Mouse (Mus musculus) lung, postnatal 10 days (tissue): Measurements from ENCODE around the gene Morc2b.
"Not testable (repeated sequence)": the region's sequence is repeated elsewhere in the genome, so short reads cannot be mapped to it uniquely, and the experiment has no call there.

ENCODE experiments used
- DNase-seq: peaks from one replicate; pipeline ENCODE4 v3.0.0; 2021

Gene Morc2b

DNA sequence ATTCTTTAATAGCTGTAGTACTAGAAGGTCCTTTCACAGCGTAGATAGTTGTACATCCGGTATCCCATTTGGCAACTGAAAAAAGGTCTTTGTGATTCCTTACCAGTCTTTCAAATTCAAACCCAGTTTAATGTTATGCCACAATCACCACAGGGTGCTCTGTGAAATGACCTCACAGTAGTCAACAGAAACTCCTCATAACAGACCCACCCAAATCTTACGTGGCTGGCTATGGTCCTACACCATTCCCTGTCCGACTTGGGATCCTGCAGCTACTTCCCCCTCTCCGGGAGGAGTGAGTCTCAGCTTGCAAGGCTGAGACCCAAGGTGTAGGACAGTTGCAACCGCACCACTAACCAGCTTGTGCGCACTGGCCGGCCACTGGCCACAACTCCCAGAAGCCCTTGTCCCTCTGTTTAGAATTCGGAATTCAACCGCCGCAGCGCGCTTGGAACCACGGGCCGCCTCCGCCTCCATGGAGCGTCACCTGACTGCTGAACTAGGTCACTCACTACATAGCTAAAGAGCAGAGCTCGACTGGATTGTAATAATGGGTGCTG, at the start of gene Morc2b:
Gene Morc2b (minus strand): TSS at position 423 of the 560 bp plus-strand sequence.
- DNase-seq: no peak

DNA sequence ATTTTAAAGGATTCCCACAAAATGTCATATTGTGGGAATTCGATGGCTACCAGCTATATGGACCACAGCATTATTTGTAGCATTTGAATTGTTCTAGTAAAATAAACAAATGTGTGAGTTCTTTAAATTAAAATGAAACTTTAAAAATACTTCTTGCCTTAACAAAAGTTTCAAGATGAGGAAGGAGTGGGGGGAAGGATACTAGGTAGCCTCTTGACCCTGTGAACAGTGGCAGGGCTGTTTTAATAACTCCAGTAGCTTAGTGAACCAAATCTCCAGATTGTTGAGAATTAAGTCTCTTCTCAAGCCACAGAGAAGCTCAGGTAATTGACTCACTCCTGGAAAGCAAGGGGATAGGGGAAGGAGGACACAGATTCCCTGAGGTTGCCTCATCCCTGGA, 28.7 kb upstream of the Morc2b start, which contains the start of gene Olfr55:
Gene Olfr55 (plus strand): TSS at position 301 of the 400 bp plus-strand sequence.
- DNase-seq: not testable (repeated sequence)

DNA sequence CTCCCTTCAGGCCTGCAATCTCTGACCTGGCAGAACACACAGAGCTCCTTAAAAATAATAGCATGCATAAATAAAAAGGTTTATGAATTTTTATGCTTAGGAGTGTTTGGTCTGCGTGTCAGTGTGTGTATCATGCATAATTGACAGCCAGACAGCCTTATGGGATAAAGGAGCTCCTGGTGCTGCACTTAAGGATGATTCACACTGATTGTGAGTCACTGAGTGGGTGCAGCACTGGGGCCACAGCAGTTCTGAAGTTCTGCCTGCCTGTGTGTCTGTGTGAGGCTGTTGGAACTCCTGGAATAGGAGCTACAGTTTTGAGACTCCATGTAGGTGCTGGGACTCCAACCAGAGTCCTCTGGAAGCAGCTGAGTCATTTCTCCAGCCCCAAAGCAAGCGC, 13.2 kb downstream of the Morc2b start:
- no peak for DNase-seq

DNA sequence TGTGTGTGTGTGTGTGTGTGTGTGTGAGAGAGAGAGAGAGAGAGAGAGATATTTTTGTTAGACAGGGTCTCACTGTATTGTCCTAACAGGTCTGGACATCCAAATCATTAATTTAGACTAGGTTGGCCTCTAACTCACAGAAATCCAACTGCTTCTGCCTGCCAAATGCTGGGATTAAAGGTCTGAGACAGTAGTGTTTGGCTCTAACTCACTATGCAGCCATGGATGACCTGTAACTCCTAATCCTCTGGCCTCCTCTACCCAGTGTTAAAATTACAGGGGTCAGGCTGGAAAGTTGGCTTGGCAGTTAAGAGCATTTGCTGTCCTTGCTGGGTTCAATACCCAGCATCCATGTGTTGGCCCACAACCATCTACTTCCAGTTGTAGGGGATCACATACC, 14.9 kb downstream of the Morc2b start:
- DNase-seq: no peak

DNA sequence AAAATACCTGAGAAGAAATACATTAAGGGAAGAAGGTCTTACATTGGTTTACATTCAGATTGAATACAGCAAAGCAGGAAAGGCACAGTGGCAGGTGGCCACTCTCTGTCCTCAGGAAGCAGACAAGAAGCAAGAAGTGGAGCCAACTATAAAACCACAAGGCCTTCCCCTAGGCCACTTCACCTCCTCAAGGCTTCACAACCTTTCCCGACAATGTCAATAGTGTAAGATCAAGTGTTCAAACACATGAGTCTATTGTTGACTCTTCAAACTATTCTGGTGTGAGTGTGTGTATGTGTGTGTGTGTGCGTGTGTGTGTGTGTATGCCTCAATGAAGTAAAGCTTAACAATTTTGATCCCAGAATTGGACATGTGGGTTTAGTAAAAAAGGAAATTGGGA, 42.1 kb downstream of the Morc2b start:
- peak; percentile 14 for DNase-seq

DNA sequence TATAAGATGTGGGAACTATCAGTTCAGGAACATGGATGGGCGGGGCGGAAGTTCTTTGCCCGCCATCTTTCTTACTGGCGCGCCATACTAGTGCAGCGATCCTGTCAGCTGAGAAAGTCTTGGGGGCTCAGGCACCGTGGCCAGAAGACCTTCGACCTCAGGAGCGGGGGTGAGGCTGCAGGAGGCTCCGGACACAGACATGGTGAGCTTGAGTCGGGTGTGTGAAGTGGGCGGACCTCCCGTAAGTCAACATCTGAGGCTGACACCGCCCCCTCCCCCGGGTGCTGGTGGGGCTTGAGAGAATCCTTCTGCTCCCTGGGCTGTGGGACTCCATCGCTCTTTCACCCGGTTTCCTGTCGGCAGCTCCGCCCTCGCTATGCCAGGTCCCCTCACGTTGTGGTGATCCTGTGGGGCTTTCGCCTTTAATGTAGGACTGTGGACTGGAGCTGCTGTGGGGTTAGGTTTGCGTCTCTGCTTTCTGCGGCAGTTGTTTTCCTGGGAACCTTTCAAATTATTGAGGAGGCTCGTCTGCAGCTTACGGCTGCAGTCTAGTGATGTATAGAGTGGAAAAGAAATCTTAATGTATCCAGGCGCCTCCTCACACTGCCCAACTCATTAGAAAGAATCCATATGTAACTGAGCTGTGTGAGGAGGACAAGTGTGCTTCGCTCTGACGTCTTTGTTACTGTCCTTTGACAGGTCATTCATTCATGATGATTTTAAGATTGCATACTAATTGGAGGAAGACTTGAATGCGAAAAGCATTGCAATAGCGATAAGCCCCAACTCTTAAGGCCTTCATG, 46.9 kb downstream of the Morc2b start:
- peak; percentile 90 for DNase-seq

DNA sequence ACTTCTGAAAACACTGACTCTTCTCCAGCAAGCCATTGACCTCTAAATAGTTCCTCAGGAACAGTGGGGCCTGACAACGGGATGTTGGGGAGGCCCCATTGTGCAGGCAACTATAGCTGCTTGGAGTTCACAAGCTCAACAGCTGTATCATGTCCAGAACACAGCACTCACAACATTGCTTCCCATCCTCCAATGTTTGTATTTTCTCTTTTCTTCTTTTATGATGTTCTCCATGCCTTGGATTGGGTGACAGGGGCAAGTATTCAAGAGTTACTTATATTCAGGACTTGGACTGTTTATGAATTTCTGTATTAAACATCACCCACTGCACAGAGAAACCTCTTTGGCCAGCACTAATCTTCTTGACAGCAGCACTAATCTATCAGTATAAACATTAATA, 47.9 kb downstream of the Morc2b start:
- peak; percentile 44 for DNase-seq

DNA sequence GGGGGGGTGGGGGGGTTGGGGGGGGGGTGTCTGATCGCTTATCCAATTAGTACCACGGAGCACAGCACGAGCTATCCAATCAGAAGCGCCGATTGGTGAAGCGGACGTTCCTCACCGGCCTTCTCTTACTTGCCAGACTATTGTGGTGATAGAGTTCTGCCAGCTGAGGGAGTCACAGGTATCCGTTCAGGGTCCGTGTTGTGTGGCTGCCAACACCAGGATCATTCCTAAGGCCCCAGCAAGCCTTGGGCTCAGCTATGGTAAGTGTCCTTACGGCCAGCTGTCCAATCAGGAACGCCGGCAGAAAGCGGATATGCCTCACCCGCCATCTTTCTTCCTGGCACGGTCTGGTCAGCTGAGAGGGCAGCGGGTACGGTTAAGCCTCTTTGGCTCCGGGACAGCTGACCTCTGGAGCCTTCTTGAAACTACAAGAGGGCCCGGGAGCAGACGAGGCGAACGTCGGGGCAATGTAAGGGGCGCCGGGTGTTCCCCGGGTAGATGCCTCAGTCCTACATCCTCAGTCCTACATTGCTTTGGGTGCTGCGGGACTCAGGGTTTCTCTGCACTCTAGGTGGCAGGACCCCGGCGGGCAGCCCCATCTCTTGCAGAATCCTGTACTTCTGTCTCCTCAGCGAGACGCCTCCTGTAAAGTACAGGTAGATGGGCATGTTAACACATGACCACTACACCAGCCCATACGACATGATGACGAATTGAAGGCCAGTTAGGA, 50.1 kb downstream of the Morc2b start, which contains the start of gene Zfp563:
Gene Zfp563 (plus strand): TSS at position 91 of the 730 bp plus-strand sequence.
- peak; percentile 97 for DNase-seq

DNA sequence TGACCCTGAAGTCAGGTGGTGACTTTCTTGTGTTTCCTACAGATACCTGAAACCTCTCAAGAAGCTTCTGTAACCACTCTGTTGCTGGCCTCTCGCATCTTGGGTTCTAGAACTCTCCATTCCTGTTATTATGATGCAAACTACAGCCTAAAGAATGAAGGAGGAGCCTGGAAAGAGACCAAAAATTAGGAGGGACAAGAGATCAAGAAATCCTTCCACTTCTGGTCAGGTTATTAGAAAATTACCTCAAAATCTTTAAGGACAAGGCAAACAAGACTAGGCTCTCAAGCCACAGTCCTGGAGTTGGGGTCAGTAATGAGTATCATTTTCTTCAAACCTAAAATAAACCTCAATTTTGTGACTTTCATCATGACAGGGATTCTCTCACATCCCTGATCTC, 71.5 kb downstream of the Morc2b start, which contains the start of gene 4921501E09Rik:
Gene 4921501E09Rik (minus strand): TSS at position 101 of the 400 bp plus-strand sequence.
- DNase-seq: no peak
